Mouse (Mus musculus) olfactory bulb, adult 2 months (tissue): Measurements from ENCODE around the gene Aldh1b1.
A peak's percentile ranks its signal among the peaks of the same experiment; 100 is the strongest.

ENCODE experiments used
- CTCF ChIP-seq: fragments of 200-500 bp; IDR thresholded peaks from 2 replicates; pipeline ENCODE4 v1.5.1; 2012; ENCODE audit warnings: low read depth, mild to moderate bottlenecking, low read length, moderate library complexity; ENCODE audit not compliant: insufficient read depth
- POLR2A ChIP-seq: fragments of 200-500 bp; IDR thresholded peaks from 2 replicates; pipeline ENCODE4 v1.6.1; 2012; ENCODE audit warnings: mild to moderate bottlenecking, low read depth, low read length, moderate library complexity; ENCODE audit not compliant: insufficient read depth

GRCm38 (mm10) chr4:45815542-45815941 lies 16.7 kb downstream of the Aldh1b1 start:
- TF ChIP-seq POLR2A (no peak), CTCF (peak; percentile 30; the same call in 1 of the 2 replicates)
